Mouse (Mus musculus): ENCODE measurements around the gene Ruvbl1. TPM values are rescaled to one million over a fixed set of nuclear protein-coding genes. Genes with fewer than 3 reads are reported as not detected.

Ruvbl1 gene
- total and polyA plus RNA-seq, 2 experiments from 2014 or later: 34.5 to 67.6 TPM

DNA sequence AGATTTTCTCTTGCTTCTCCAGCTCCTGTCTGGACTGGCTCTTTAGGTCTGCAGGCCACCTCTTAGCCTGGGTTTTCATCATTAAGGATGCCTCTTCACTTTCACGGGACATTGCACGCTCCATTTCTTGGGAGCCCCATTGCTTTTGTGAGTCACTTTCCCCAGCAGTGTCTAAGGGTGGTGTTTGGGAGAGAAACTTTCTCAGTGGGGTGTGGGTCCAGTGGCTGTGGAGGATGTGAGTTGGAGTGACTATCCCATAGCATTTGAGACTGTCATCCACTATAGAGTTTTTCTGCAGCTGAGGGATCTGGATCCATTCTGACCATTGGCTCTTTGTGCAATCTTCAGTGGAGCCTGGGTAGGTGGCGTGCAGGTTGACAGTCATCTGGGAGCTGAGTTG lies 58.2 kb downstream of the Ruvbl1 start:
- WGBS: 89% methylated on average over 3 of the region's 3 CpGs
- Histone ChIP-seq H3K9me3 (ENCODE audit: low read length) (no peaks in the 10 kb centered on the region), H3K36me3 (ENCODE audit: insufficient read depth, low read length) (no peaks in the 10 kb centered on the region), H3K4me3 (ENCODE audit: low read depth, low read length) (no peak overlapping the region), H3K27me3 (ENCODE audit: insufficient read depth, low read length) (peaks cover 4% of the 10 kb centered on the region; the same call in 1 of the 2 replicates), H3K27ac (ENCODE audit: low read depth, low read length) (no peak overlapping the region), H3K4me2 (ENCODE audit: low read depth, low read length, poor library complexity, severe bottlenecking) (no peak overlapping the region), H3K9ac (replicated peaks; ENCODE audit: low read length, poor library complexity, severe bottlenecking) (no peak overlapping the region), H3K4me1 (ENCODE audit: insufficient read depth, low read length) (no peaks in the 10 kb centered on the region)
- ATAC-seq (ENCODE audit: low FRiP score): no peak
- no peak for DNase-seq (ENCODE audit: low spot score)
- TF ChIP-seq CTCF (IDR thresholded peaks at IDR 0.05): no peak

DNA sequence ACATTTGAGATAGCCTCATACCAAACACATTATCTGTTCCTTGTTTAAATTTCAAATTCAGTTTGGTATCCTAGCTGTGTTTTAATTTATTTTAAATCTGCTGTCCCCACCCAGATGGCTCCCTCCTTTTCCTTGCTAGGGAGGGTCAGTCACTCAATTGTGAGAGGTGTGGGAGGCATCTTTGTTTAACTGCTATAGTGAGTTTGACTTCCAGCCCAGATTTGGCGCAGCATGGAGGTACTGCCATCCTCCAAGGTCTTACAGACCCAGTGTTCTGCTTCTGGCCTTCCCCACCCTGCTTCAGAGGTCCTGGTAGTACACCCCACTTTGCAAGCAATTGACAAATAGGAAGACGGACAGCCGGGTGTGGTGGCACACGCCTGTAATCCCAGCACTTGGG lies 58.8 kb downstream of the Ruvbl1 start:
- WGBS: 91% methylated on average over 4 of the region's 4 CpGs
- no peak for TF ChIP-seq CTCF (IDR thresholded peaks at IDR 0.05)
- H3K9me3 ChIP-seq (ENCODE audit: low read length): no peaks in the 10 kb centered on the region

DNA sequence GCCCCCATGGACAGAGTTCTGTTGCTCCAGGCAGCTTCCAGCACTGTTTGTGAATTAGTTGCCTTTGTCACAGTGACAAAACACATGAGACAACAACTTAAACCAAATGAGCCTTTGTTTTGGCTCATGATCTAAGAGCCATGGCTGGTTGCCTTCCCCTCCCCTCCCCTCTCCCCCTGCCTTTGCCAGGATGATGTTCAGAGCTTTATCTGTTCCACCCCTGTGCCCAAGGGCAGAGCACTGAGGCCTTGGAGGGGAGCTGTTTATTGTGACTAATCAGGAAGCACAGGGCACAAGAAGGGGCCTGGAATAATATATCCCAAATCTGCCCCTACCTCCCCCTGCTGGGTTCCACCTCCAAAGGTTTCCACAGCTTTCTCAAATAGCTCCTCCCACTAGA lies 65.1 kb downstream of the Ruvbl1 start:
- no peak for TF ChIP-seq CTCF (IDR thresholded peaks at IDR 0.05)
- H3K9me3 ChIP-seq (ENCODE audit: low read length): no peaks in the 10 kb centered on the region
- H3K27ac ChIP-seq (ENCODE audit: low read depth, low read length): no peak overlapping the region
- no peaks in the 10 kb centered on the region for H3K4me1 ChIP-seq (ENCODE audit: insufficient read depth, low read length)
- H3K36me3 ChIP-seq (ENCODE audit: insufficient read depth, low read length): no peaks in the 10 kb centered on the region
- H3K27me3 ChIP-seq (ENCODE audit: insufficient read depth, low read length): peaks cover 4% of the 10 kb centered on the region; the same call in 1 of the 2 replicates
- H3K4me3 ChIP-seq (ENCODE audit: low read depth, low read length): no peak overlapping the region
- DNase-seq (ENCODE audit: low spot score) (no peak), ATAC-seq (ENCODE audit: low FRiP score) (no peak)
- no peak overlapping the region for H3K4me2 ChIP-seq (ENCODE audit: low read depth, low read length, poor library complexity, severe bottlenecking)
- H3K9ac ChIP-seq (replicated peaks; ENCODE audit: low read length, poor library complexity, severe bottlenecking): no peak overlapping the region

More for the DNA sequence above, 58.8 kb downstream of the Ruvbl1 start:
- Histone ChIP-seq H3K4me1 (ENCODE audit: insufficient read depth, low read length) (no peaks in the 10 kb centered on the region), H3K9ac (replicated peaks; ENCODE audit: low read length, poor library complexity, severe bottlenecking) (no peak overlapping the region), H3K4me3 (ENCODE audit: low read depth, low read length) (no peak overlapping the region), H3K36me3 (ENCODE audit: insufficient read depth, low read length) (no peaks in the 10 kb centered on the region), H3K27ac (ENCODE audit: low read depth, low read length) (no peak overlapping the region), H3K4me2 (ENCODE audit: low read depth, low read length, poor library complexity, severe bottlenecking) (no peak overlapping the region), H3K27me3 (ENCODE audit: insufficient read depth, low read length) (peaks cover 4% of the 10 kb centered on the region; the same call in 1 of the 2 replicates)
- DNase-seq (ENCODE audit: low spot score) (no peak), ATAC-seq (ENCODE audit: low FRiP score) (no peak)

DNA sequence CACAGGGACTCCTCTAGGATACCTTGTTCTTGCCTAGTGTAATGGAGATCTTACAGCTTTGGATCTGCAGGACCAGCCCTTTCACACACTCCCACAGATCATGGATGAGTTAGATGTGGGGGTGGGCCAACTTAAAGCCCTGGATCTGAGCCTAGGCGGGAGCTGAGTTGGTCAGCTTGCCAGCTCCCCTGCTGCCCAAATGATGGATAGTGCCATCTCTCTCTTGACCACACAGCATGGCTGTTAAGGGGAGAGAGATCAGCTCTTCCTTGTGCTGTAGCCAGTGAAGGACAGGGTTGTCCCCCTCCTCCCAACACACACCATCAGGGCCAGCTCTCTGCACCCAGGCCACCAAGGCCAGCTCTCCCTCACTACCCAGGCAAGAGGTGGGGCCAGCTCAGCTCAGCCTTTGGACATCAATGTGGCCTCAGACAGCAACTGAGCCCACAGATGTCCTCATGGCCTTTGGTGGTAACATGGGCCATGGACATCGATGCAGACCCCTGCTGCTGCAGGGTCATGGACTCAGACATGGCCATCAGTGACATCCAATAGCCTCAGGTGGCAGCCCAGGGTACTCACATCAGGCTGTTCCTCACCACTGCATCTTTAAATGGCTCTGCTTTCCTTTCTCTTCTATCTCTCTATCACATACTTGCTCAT lies 75.0 kb downstream of the Ruvbl1 start:
- no peaks in the 10 kb centered on the region for H3K36me3 ChIP-seq (ENCODE audit: insufficient read depth, low read length)
- no peaks in the 10 kb centered on the region for H3K9me3 ChIP-seq (ENCODE audit: low read length)
- H3K4me2 ChIP-seq (ENCODE audit: low read depth, low read length, poor library complexity, severe bottlenecking): no peak overlapping the region
- ATAC-seq (ENCODE audit: low FRiP score) (no peak), DNase-seq (ENCODE audit: low spot score) (no peak)
- no peaks in the 10 kb centered on the region; the same call in 1 of the 2 replicates for H3K4me1 ChIP-seq (ENCODE audit: insufficient read depth, low read length)
- 87% methylated on average over 2 of the region's 2 CpGs for WGBS
- no peak overlapping the region for H3K4me3 ChIP-seq (ENCODE audit: low read depth, low read length)
- no peak overlapping the region for H3K9ac ChIP-seq (replicated peaks; ENCODE audit: low read length, poor library complexity, severe bottlenecking)
- no peak for TF ChIP-seq CTCF (IDR thresholded peaks at IDR 0.05)
- no peak overlapping the region for H3K27ac ChIP-seq (ENCODE audit: low read depth, low read length)
- H3K27me3 ChIP-seq (ENCODE audit: insufficient read depth, low read length): no peaks in the 10 kb centered on the region

DNA sequence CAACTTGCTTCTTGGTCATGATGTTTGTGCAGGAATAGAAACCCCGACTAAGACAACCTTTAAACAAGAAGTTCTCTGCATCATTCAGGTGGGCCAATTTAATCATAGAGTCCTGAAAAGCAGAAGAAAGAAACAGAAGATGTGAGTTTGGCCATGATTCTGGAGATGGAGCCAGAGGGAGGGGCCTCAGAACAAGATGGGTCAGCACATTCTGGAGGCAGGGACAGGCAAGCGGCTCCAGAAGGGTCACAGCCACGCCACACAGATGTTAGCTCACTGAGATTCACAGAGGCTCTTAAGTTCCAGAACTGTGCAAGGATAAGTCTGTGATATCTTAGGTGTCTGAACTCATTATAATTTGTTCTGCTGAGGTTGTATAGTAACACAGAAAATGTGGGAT lies 79.0 kb downstream of the Ruvbl1 start:
- no peak for ATAC-seq (ENCODE audit: low FRiP score)
- 0 out of 2 replicates have a peak, but pooled peaks cover 3% of the 10 kb centered on the region for H3K27me3 ChIP-seq (ENCODE audit: insufficient read depth, low read length)
- no peak overlapping the region for H3K27ac ChIP-seq (ENCODE audit: low read depth, low read length)

DNA sequence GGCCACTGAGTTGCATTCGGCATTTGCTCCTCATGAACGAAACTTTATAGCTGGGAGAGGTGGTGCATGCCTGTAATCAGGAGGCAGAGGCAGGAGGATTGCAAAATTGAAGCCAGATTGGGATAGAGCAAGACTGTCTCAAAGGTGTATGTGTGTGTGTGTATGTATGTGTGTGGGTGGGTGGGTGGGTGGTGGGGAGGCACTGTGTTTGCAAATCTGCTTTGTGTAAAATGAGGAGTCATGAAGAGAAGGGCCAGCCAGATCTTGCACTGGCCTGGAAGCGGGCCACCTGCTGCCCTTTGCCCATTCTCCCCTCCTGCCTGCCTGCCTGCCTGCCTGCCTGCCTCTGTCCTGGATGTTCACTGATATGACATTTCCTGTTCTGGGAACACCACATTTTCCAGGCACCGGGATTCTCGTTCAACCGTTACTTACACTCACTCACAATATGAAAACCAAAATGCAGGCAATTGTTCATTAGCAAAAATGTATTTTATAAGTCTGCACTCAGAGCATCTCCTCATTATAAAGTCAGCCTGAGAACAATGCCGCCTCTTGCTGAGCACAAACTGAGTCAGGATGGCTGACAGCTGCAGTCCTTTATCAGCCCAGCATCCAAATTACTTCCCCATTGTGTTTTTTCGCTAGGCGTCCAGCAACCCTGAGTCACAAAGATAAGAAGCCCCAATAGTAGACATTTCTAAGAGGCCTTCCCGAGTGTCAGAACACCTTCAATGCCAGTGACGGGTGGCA lies 79.6 kb downstream of the Ruvbl1 start:
- Histone ChIP-seq H3K27me3 (ENCODE audit: insufficient read depth, low read length) (0 out of 2 replicates have a peak, but pooled peaks cover 3% of the 10 kb centered on the region), H3K4me3 (ENCODE audit: low read depth, low read length) (no peak overlapping the region), H3K36me3 (ENCODE audit: insufficient read depth, low read length) (no peaks in the 10 kb centered on the region), H3K4me1 (ENCODE audit: insufficient read depth, low read length) (no peaks in the 10 kb centered on the region; the same call in 1 of the 2 replicates), H3K9ac (replicated peaks; ENCODE audit: low read length, poor library complexity, severe bottlenecking) (no peak overlapping the region), H3K4me2 (ENCODE audit: low read depth, low read length, poor library complexity, severe bottlenecking) (no peak overlapping the region), H3K27ac (ENCODE audit: low read depth, low read length) (peak overlapping the region; percentile 38; the same call in 1 of the 2 replicates), H3K9me3 (ENCODE audit: low read length) (no peaks in the 10 kb centered on the region)
- ATAC-seq (ENCODE audit: low FRiP score): no peak
- TF ChIP-seq CTCF (IDR thresholded peaks at IDR 0.05): no peak
- DNase-seq (ENCODE audit: low spot score): no peak
- WGBS: 33% methylated on average over 11 of the region's 11 CpGs

More for the DNA sequence above, 79.0 kb downstream of the Ruvbl1 start:
- H3K4me2 ChIP-seq (ENCODE audit: low read depth, low read length, poor library complexity, severe bottlenecking): no peak overlapping the region
- no peak overlapping the region for H3K4me3 ChIP-seq (ENCODE audit: low read depth, low read length)
- 89% methylated on average over 3 of the region's 3 CpGs for WGBS
- H3K4me1 ChIP-seq (ENCODE audit: insufficient read depth, low read length): no peaks in the 10 kb centered on the region; the same call in 1 of the 2 replicates
- no peak overlapping the region for H3K9ac ChIP-seq (replicated peaks; ENCODE audit: low read length, poor library complexity, severe bottlenecking)
- H3K36me3 ChIP-seq (ENCODE audit: insufficient read depth, low read length): no peaks in the 10 kb centered on the region
- DNase-seq (ENCODE audit: low spot score): no peak
- H3K9me3 ChIP-seq (ENCODE audit: low read length): no peaks in the 10 kb centered on the region
- TF ChIP-seq CTCF (IDR thresholded peaks at IDR 0.05): no peak

Data from midbrain, postnatal 0 days (tissue).